In the genomic region with DNA sequence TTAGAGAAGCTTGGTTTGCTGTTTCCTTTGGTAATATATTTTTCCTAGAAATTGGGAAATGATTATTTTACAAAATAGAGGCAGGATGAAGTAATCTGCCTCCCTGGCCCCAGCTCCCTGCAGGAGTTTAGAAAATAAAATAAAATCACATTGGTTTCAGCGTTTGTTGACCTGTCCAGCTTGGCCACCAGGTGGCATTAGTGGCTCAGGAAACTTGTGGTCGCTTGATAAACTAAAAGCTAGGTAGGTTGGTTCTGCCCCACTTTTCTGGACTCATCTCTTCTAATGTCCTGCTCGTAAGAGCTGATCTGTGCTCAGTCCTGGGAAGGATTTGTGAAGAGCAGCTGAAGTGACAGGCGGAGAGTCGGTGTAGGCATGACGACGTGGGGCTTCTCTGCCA, we compare ENCODE assay signal across 8 mouse cellular contexts. TPM values are rescaled to one million over a fixed set of nuclear protein-coding genes. Genes with fewer than 3 reads are reported as not detected.
DNase-seq lines count a peak whose midpoint lies in the region; ATAC-seq and TF ChIP-seq lines count a peak whose summit lies in the region.

No protein-coding gene starts in this region.

- H3K27me3 ChIP-seq in MEL (ENCODE audit: control insufficient read depth in 1 of 2, insufficient read depth in 2 of 2, low read length in 2 of 2) = no peaks in the 10 kb centered on the region

- H3K9ac ChIP-seq in MEL (ENCODE audit: control insufficient read depth, low read depth, low read length, poor library complexity, severe bottlenecking) = no peak overlapping the region

- intact Hi-C loops in left cerebral cortex, adult 2 months (cut with DNase I) = loop anchor here (1.0 kb wide), 1 partner anchor 74 kb away; no protein-coding TSS in a partner anchor

- peaks cover under 1 to 7% of the 10 kb centered on the region in 2 experiments; a peak in 3 of 4 replicates for H3K4me1 ChIP-seq in MEL (ENCODE audit: control insufficient read depth in 1 of 2, insufficient read depth in 2 of 2, low read length in 2 of 2)

- peak; percentile 19 to 61 (median 58); a peak in 4 of 6 replicates for TF ChIP-seq CTCF in MEL (IDR thresholded peaks at IDR 0.05 in 2 of 3, conservative IDR thresholded peaks at IDR 0.05 in 1 of 3; ENCODE audit: control insufficient read depth in 1 of 3, insufficient read depth in 1 of 3, low read depth in 2 of 3, low read length in 3 of 3, poor library complexity in 1 of 3, severe bottlenecking in 1 of 3)
- peak; percentile 74 for TF ChIP-seq CTCF in left cerebral cortex, adult 2 months (IDR thresholded peaks at IDR 0.05)

- no peak overlapping the region for H3K4me3 ChIP-seq in MEL (ENCODE audit: control insufficient read depth in 1 of 2, insufficient read depth in 1 of 2, low read depth in 2 of 2, low read length in 2 of 2)
- no peak overlapping the region for H3K4me3 ChIP-seq in left cerebral cortex, adult 2 months

- peaks cover 6 to 8% of the 10 kb centered on the region in 2 experiments for H3K36me3 ChIP-seq in MEL (ENCODE audit: control insufficient read depth in 1 of 2, insufficient read depth in 2 of 2, low read length in 2 of 2)

- no peaks in the 10 kb centered on the region for H3K79me2 ChIP-seq in MEL (ENCODE audit: control insufficient read depth, insufficient read depth, low read length, poor library complexity)

- no peak for ATAC-seq in inflammation-experienced regulatory T-cells, adult 6 months

- TF ChIP-seq EP300 in MEL (IDR thresholded peaks at IDR 0.05; ENCODE audit: low read depth in 1 of 2, low read length in 2 of 2) = no peak

- TF ChIP-seq POLR2A in MEL (IDR thresholded peaks at IDR 0.05; ENCODE audit: control insufficient read depth in 1 of 2, insufficient read depth in 1 of 2, low read depth in 1 of 2, low read length in 2 of 2, poor library complexity in 1 of 2) = no peak

- peak; percentile 65 for DNase-seq in layer of hippocampus, adult 11-12 months (ENCODE audit: low spot score)
- DNase-seq in layer of hippocampus, adult 9-11 months = no peak
- DNase-seq in MEL (ENCODE audit: low read depth, low spot score) = peak; percentile 67
- DNase-seq in cerebellum, adult 11-12 months = peak; percentile 68
- DNase-seq in gastrocnemius, postnatal 10 days = peak; percentile 54
- peak; percentile 52 to 68 for DNase-seq in left cerebral cortex, adult 2 months (ENCODE audit: extremely low spot score in 1 of 2, low spot score in 2 of 2)
- peak; percentile 56 for DNase-seq in naive thymus-derived CD4-positive, alpha-beta T cell, adult 2 months (ENCODE audit: low read depth)

- no peaks in the 10 kb centered on the region for H3K9me3 ChIP-seq in MEL (replicated peaks; ENCODE audit: insufficient read depth, low read length)

- TF ChIP-seq RAD21 in MEL (IDR thresholded peaks at IDR 0.05; ENCODE audit: low read depth, low read length) = peak; percentile 50

- H3K27ac ChIP-seq in MEL (ENCODE audit: control insufficient read depth, low read depth, low read length) = no peak overlapping the region
- no peak overlapping the region for H3K27ac ChIP-seq in left cerebral cortex, adult 2 months

TF ChIP-seq in MEL, 35 proteins besides CTCF, POLR2A, EP300 and RAD21:
- TF ChIP-seq HCFC1 (IDR thresholded peaks at IDR 0.05; ENCODE audit: low read depth, low read length) (no peak), ZNF384 (IDR thresholded peaks at IDR 0.05; ENCODE audit: low read depth, low read length) (peak; percentile 69; the same call in 1 of the 2 replicates), SMC3 (IDR thresholded peaks at IDR 0.05; ENCODE audit: low read depth, low read length) (peak; percentile 56)
TF ChIP-seq in MEL: peak in this region for 2.

RNA-seq across cellular contexts. Expression of a gene that starts 9.0 kb away (rescaled TPM):
- total RNA-seq in MEL (2012; rRNA removed) = 138 and 148 TPM in 2 replicates
- 100 to 1,000 TPM in 1 of 2 experiments, not detected in 1; 140 TPM for polyA plus RNA-seq in MEL (2012; ENCODE audit: insufficient read depth in 1 of 2, insufficient read length in 2 of 2, low read depth in 1 of 2, low replicate concordance in 2 of 2, missing spikeins in 1 of 2)
- 10 to 100 TPM; 22.4 to 24.1 TPM for total RNA-seq in gastrocnemius, postnatal 10 days (2021)
- total RNA-seq in left cerebral cortex, adult 2 months (2021) = 10 to 100 TPM; 26.7 to 30.7 TPM
- polyA plus RNA-seq in inflammation-experienced regulatory T-cells, adult 6 months (2017; shearing (Covaris generic)) = 100 to 1,000 TPM; 177 to 182 (median 181) TPM

RNA-seq across cellular contexts. Expression of a gene that starts 29.8 kb away (rescaled TPM):
- not detected in 2 replicates for total RNA-seq in MEL (2012; rRNA removed)
- not detected for polyA plus RNA-seq in MEL (2012; ENCODE audit: insufficient read depth in 1 of 2, insufficient read length in 2 of 2, low read depth in 1 of 2, low replicate concordance in 2 of 2, missing spikeins in 1 of 2)
- total RNA-seq in gastrocnemius, postnatal 10 days (2021) = 100 to 1,000 TPM; 393 to 495 TPM
- total RNA-seq in left cerebral cortex, adult 2 months (2021) = 10 to 100 TPM; 22.1 to 24.2 TPM
- polyA plus RNA-seq in inflammation-experienced regulatory T-cells, adult 6 months (2017; shearing (Covaris generic)) = not detected

RNA-seq across cellular contexts. Expression of a gene that starts 47.5 kb away (rescaled TPM):
- total RNA-seq in MEL (2012; rRNA removed) = not detected in 2 replicates
- not detected for polyA plus RNA-seq in MEL (2012; ENCODE audit: insufficient read depth in 1 of 2, insufficient read length in 2 of 2, low read depth in 1 of 2, low replicate concordance in 2 of 2, missing spikeins in 1 of 2)
- not detected for total RNA-seq in gastrocnemius, postnatal 10 days (2021)
- not detected for total RNA-seq in left cerebral cortex, adult 2 months (2021)
- not detected for polyA plus RNA-seq in inflammation-experienced regulatory T-cells, adult 6 months (2017; shearing (Covaris generic))

RNA-seq across cellular contexts. Expression of a gene that starts 57.5 kb away (rescaled TPM):
- total RNA-seq in MEL (2012; rRNA removed) = not detected in 2 replicates
- not detected for polyA plus RNA-seq in MEL (2012; ENCODE audit: insufficient read depth in 1 of 2, insufficient read length in 2 of 2, low read depth in 1 of 2, low replicate concordance in 2 of 2, missing spikeins in 1 of 2)
- total RNA-seq in gastrocnemius, postnatal 10 days (2021) = 100 to 1,000 TPM in 1 of 2 experiments, 10 to 100 TPM in 1; 90.4 to 107 TPM
- total RNA-seq in left cerebral cortex, adult 2 months (2021) = 10 to 100 TPM in 1 of 2 experiments, 1 to 10 TPM in 1; 6.0 to 10.9 TPM
- not detected for polyA plus RNA-seq in inflammation-experienced regulatory T-cells, adult 6 months (2017; shearing (Covaris generic))

Comparison
In these comparisons a context has a peak if more than half of its experiments do, and no peak if none do; other contexts are left out.
1. RNA of a gene that starts 29.8 kb away (total RNA-seq): 393 to 495 TPM in gastrocnemius, postnatal 10 days and 22.1 to 24.2 TPM in left cerebral cortex, adult 2 months; not detected in MEL; every median in the first group is over 10 times any median in the second.